Mouse (Mus musculus) granulocyte monocyte progenitor cell, adult 5-6 weeks (primary cell): Measurements from ENCODE around the gene Plin1. TPM values are rescaled to one million over a fixed set of nuclear protein-coding genes. Genes with fewer than 3 reads are reported as not detected.
A peak's percentile ranks its signal among the peaks of the same experiment; 100 is the strongest.

ENCODE experiments used
- ATAC-seq: replicated peaks from 2 replicates; pipeline ENCODE4 v1.8.0; 2016; ENCODE audit warnings: mild to moderate bottlenecking, moderate TSS enrichment, inconsistent platforms; ENCODE audit not compliant: poor library complexity, severe bottlenecking
- total RNA-seq, 2 experiments: library from RNA; stranded (forward) in 1 of 2; stranded (reverse) in 1 of 2; fragments of 200-712, 200-1000 nt in 1 of 2; fragments of >200 nt in 1 of 2; fragmentation: Nextera tagmentation in 1 of 2; gene quantifications; 2 replicates each; pipeline ENCODE4 v1.2.3; 2014 to 2017

Plin1 gene
- total RNA-seq (2014; fragmentation: Nextera tagmentation), result not detected in 2 replicates
- total RNA-seq (2017), result not detected in 2 replicates

GRCm38 (mm10) chr7:79732622-79733021 lies at the start of gene Plin1:
Gene Plin1, minus strand, starts transcription at chr7:79732903.
- peak; percentile 86 for ATAC-seq

- ATAC-seq, result no peak
Measured at GRCm38 (mm10) chr7:79782516-79782855, 49.8 kb upstream of the Plin1 start.

GRCm38 (mm10) chr7:79781826-79782515 lies 49.3 kb upstream of the Plin1 start:
- no peak for ATAC-seq

- peak; percentile 84 for ATAC-seq
Measured at GRCm38 (mm10) chr7:79780647-79781626, 48.2 kb upstream of the Plin1 start.

GRCm38 (mm10) chr7:79771561-79772512 lies 39.1 kb upstream of the Plin1 start:
- ATAC-seq, result no peak

- ATAC-seq, result no peak
Measured at GRCm38 (mm10) chr7:79769664-79770063, 37.0 kb upstream of the Plin1 start.

GRCm38 (mm10) chr7:79765991-79766390 lies 33.3 kb upstream of the Plin1 start:
- no peak for ATAC-seq

- ATAC-seq, result no peak
Measured at GRCm38 (mm10) chr7:79762106-79762505, 29.4 kb upstream of the Plin1 start.

- no peak for ATAC-seq
Measured at GRCm38 (mm10) chr7:79761124-79761876, 28.6 kb upstream of the Plin1 start.

GRCm38 (mm10) chr7:79759766-79760165 lies 27.1 kb upstream of the Plin1 start:
- ATAC-seq, result no peak

- no peak; the same call in 1 of the 2 replicates for ATAC-seq
Measured at GRCm38 (mm10) chr7:79758176-79758575, 25.5 kb upstream of the Plin1 start.

- no peak for ATAC-seq
Measured at GRCm38 (mm10) chr7:79756334-79756733, 23.6 kb upstream of the Plin1 start.

GRCm38 (mm10) chr7:79749511-79749910 lies 16.8 kb upstream of the Plin1 start:
- ATAC-seq, result no peak

- no peak for ATAC-seq
Measured at GRCm38 (mm10) chr7:79747659-79748058, 15.0 kb upstream of the Plin1 start.

- peak; percentile 85 for ATAC-seq
Measured at GRCm38 (mm10) chr7:79744585-79744984, 11.9 kb upstream of the Plin1 start.

GRCm38 (mm10) chr7:79744051-79744450 lies 11.3 kb upstream of the Plin1 start:
- no peak for ATAC-seq

- ATAC-seq, result peak; percentile 91
Measured at GRCm38 (mm10) chr7:79742659-79743536, 10.2 kb upstream of the Plin1 start, which contains the start of the genes Pex11a and Wdr93. Gene Pex11a, minus strand, starts transcription at chr7:79743131. Gene Wdr93, plus strand, starts transcription at chr7:79743163.

GRCm38 (mm10) chr7:79742277-79742658 lies 9.6 kb upstream of the Plin1 start:
- ATAC-seq, result no peak
